Mouse (Mus musculus): Measurements from ENCODE around the gene Cdk18. TPM values are rescaled to one million over a fixed set of nuclear protein-coding genes. Genes with fewer than 3 reads are reported as not detected.

Cdk18 gene
- total RNA-seq, 2 experiments from 2014 or later, result 3.0 to 4.1 TPM

- intact Hi-C loops (cut with DNase I), result loop anchor here (2.0 to 5.0 kb wide), 2 partner anchors 148 to 176 kb away; no protein-coding TSS in a partner anchor
- DNase-seq, result peak; percentile 78
- TF ChIP-seq CTCF (IDR thresholded peaks at IDR 0.05), result no peak
- Histone ChIP-seq H3K4me3 (no peak overlapping the region), H3K27ac (no peak overlapping the region)
Observed at GRCm38 (mm10) chr1:132158741-132159140, 19.3 kb upstream of the Cdk18 start.

- no peak for DNase-seq
- peak overlapping the region; percentile 20; the same call in 1 of the 2 replicates for H3K27ac ChIP-seq
- intact Hi-C loops (cut with DNase I), result loop anchor here (1.0 to 5.0 kb wide), 5 partner anchors 53 to 197 kb away; no protein-coding TSS in a partner anchor
- no peak for TF ChIP-seq CTCF (IDR thresholded peaks at IDR 0.05)
- H3K4me3 ChIP-seq, result no peak overlapping the region
Observed at GRCm38 (mm10) chr1:132157808-132158207, 18.3 kb upstream of the Cdk18 start.

GRCm38 (mm10) chr1:132157016-132157781, 17.7 kb upstream of the Cdk18 start:
- intact Hi-C loops (cut with DNase I), result loop anchor here (1.0 to 5.0 kb wide), 4 partner anchors 54 to 198 kb away; no protein-coding TSS in a partner anchor
- peak overlapping the region; percentile 20; the same call in 1 of the 2 replicates for H3K27ac ChIP-seq
- no peak overlapping the region for H3K4me3 ChIP-seq
- TF ChIP-seq CTCF (IDR thresholded peaks at IDR 0.05), result peak; percentile 99; the same call in 1 of the 2 replicates
- DNase-seq, result peak; percentile 90

- Histone ChIP-seq H3K4me3 (no peak overlapping the region), H3K27ac (no peak overlapping the region; the same call in 1 of the 2 replicates)
- TF ChIP-seq CTCF (IDR thresholded peaks at IDR 0.05), result peak; percentile 98
- intact Hi-C loops (cut with DNase I), result loop anchor here (1.0 to 5.0 kb wide), 4 partner anchors 34 to 199 kb away; no protein-coding TSS in a partner anchor
- DNase-seq, result peak; percentile 82
Observed at GRCm38 (mm10) chr1:132155737-132156136, 16.3 kb upstream of the Cdk18 start.

GRCm38 (mm10) chr1:132153691-132154090, 14.2 kb upstream of the Cdk18 start:
- no peak for TF ChIP-seq CTCF (IDR thresholded peaks at IDR 0.05)
- peak overlapping the region; percentile 63 for H3K27ac ChIP-seq
- H3K4me3 ChIP-seq, result no peak overlapping the region
- DNase-seq, result no peak
- intact Hi-C loops (cut with DNase I), result loop anchor here (1.0 kb wide), 1 partner anchor 28 kb away; no protein-coding TSS in a partner anchor

- Histone ChIP-seq H3K27ac (peak overlapping the region; percentile 63; the same call in 1 of the 2 replicates), H3K4me3 (peak overlapping the region; percentile 23)
- no peak for DNase-seq
- TF ChIP-seq CTCF (IDR thresholded peaks at IDR 0.05), result no peak
- intact Hi-C loops (cut with DNase I), result loop anchor here (1.0 kb wide), 1 partner anchor 28 kb away; no protein-coding TSS in a partner anchor
Observed at GRCm38 (mm10) chr1:132153086-132153690, 13.7 kb upstream of the Cdk18 start.

GRCm38 (mm10) chr1:132151908-132152307, 12.4 kb upstream of the Cdk18 start:
- intact Hi-C loops (cut with DNase I), result no loop called here
- TF ChIP-seq CTCF (IDR thresholded peaks at IDR 0.05), result no peak
- H3K27ac ChIP-seq, result no peak overlapping the region
- H3K4me3 ChIP-seq, result no peak overlapping the region
- DNase-seq, result no peak

GRCm38 (mm10) chr1:132150817-132151601, 11.5 kb upstream of the Cdk18 start:
- intact Hi-C loops (cut with DNase I), result no loop called here
- no peak for TF ChIP-seq CTCF (IDR thresholded peaks at IDR 0.05)
- DNase-seq, result no peak
- Histone ChIP-seq H3K4me3 (no peak overlapping the region), H3K27ac (no peak overlapping the region)

GRCm38 (mm10) chr1:132150171-132150570, 10.7 kb upstream of the Cdk18 start:
- Histone ChIP-seq H3K4me3 (no peak overlapping the region), H3K27ac (no peak overlapping the region)
- intact Hi-C loops (cut with DNase I), result no loop called here
- TF ChIP-seq CTCF (IDR thresholded peaks at IDR 0.05), result no peak
- DNase-seq, result no peak

- H3K4me3 ChIP-seq, result no peak overlapping the region
- no peak for DNase-seq
- no peak overlapping the region for H3K27ac ChIP-seq
- TF ChIP-seq CTCF (IDR thresholded peaks at IDR 0.05), result no peak
- intact Hi-C loops (cut with DNase I), result no loop called here
Observed at GRCm38 (mm10) chr1:132149410-132149809, 9.9 kb upstream of the Cdk18 start.

GRCm38 (mm10) chr1:132145973-132146685, 6.6 kb upstream of the Cdk18 start:
- TF ChIP-seq CTCF (IDR thresholded peaks at IDR 0.05), result no peak
- H3K27ac ChIP-seq, result no peak overlapping the region
- intact Hi-C loops (cut with DNase I), result no loop called here
- no peak for DNase-seq
- no peak overlapping the region for H3K4me3 ChIP-seq

- H3K27ac ChIP-seq, result no peak overlapping the region
- no peak for TF ChIP-seq CTCF (IDR thresholded peaks at IDR 0.05)
- intact Hi-C loops (cut with DNase I), result no loop called here
- no peak overlapping the region for H3K4me3 ChIP-seq
- DNase-seq, result no peak
Observed at GRCm38 (mm10) chr1:132144837-132145236, 5.4 kb upstream of the Cdk18 start.
